In the genomic region with DNA sequence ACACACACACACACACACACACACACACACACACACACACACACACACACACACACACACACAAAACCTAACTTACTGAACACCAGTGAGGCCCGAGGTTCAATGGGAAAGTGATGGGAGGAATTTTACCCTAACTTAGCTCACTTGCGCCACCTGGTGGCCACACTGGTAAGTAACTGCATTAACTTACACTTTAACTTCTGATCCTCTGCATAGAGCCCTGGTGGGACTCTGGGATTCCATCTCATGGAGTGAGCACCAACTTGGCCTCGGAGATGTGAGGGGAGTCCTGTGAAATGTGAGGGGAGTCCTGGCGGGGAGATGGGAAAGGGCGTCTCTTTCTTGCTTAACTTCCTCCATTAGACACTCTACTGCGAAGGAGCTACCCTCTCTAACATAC, we compare ENCODE assay signal across 8 mouse cellular contexts. TPM values are rescaled to one million over a fixed set of nuclear protein-coding genes. Genes with fewer than 3 reads are reported as not detected.
DNase-seq lines count a peak whose midpoint lies in the region; TF ChIP-seq lines count a peak whose summit lies in the region.

No protein-coding gene starts in this region.

- peak; percentile 75 for TF ChIP-seq CTCF in layer of hippocampus, adult 2 months (conservative IDR thresholded peaks at IDR 0.05)

- peak; percentile 74 to 78 for DNase-seq in CD8-positive naive resting alpha-beta T cell, adult 2 months (ENCODE audit: low read depth in 2 of 2, low spot score in 2 of 2)
- DNase-seq in adrenal gland, postnatal 25 days = peak; percentile 87
- peak; percentile 78 for DNase-seq in embryo, embryonic 9.5 days (ENCODE audit: extremely low spot score)
- DNase-seq in heart, postnatal 14 days = peak; percentile 85 to 91
- DNase-seq in layer of hippocampus, adult 2 months (ENCODE audit: low spot score in 2 of 2) = peak; percentile 60 to 88
- peak; percentile 87 for DNase-seq in lung, postnatal 10 days
- DNase-seq in retina, postnatal 1 day = peak; percentile 88
- DNase-seq in thymus, postnatal 4 days = peak; percentile 93

- no peak overlapping the region for H3K27ac ChIP-seq in layer of hippocampus, adult 2 months

- no peak overlapping the region for H3K4me3 ChIP-seq in layer of hippocampus, adult 2 months

- intact Hi-C loops in heart, postnatal 14 days (cut with DNase I) = loop anchor here (1.0 to 2.0 kb wide), 2 partner anchors 59 to 137 kb away; no protein-coding TSS in a partner anchor

RNA-seq across cellular contexts. Expression of a gene that starts 38.5 kb away (rescaled TPM):
- 0.15 TPM in 1 of 2 replicates, not detected in the other for total RNA-seq in adrenal gland, postnatal 25 days (2021)
- total RNA-seq in heart, postnatal 14 days (2021) = not detected
- not detected for total RNA-seq in layer of hippocampus, adult 2 months (2021)

RNA-seq across cellular contexts. Expression of a gene that starts 47.2 kb away (rescaled TPM):
- total RNA-seq in adrenal gland, postnatal 25 days (2021) = 21.9 and 24.0 TPM in 2 replicates
- 10 to 100 TPM; 32.0 to 36.8 TPM for total RNA-seq in heart, postnatal 14 days (2021)
- total RNA-seq in layer of hippocampus, adult 2 months (2021) = 10 to 100 TPM; 15.2 to 16.3 TPM
